Mouse (Mus musculus) midbrain, embryonic 14.5 days (tissue): Measurements from ENCODE around the gene Angpt4. TPM values are rescaled to one million over a fixed set of nuclear protein-coding genes. Genes with fewer than 3 reads are reported as not detected.

Experiments
- ATAC-seq: fragments of 200-750 bp; cut with Nextera tagmentation; 2 replicates; pipeline ENCODE4 v1.8.0; 2017; ENCODE audit warnings: moderate number of reproducible peaks, moderate library complexity; ENCODE audit not compliant: low FRiP score, low TSS enrichment
- DNase-seq: peaks from one replicate; pipeline ENCODE4 v3.0.0-alpha.2; 2015
- H3K27ac ChIP-seq: fragments of 300-500 bp; sonication (generic); replicated peaks from 2 replicates; pipeline ENCODE4 v1.5.1; 2014; ENCODE audit warnings: mild to moderate bottlenecking, low read depth, low read length, moderate library complexity
- H3K27me3 ChIP-seq: fragments of 300-500 bp; sonication (generic); 2 replicates; pipeline ENCODE4 v1.6.1; 2014; ENCODE audit warnings: low read length, control low read depth, mixed read lengths; ENCODE audit not compliant: control insufficient read depth, insufficient read depth
- H3K36me3 ChIP-seq: fragments of 300-500 bp; sonication (generic); 2 replicates; pipeline ENCODE4 v1.6.1; 2014; ENCODE audit warnings: low read length, control low read depth; ENCODE audit not compliant: control insufficient read depth, insufficient read depth
- H3K4me1 ChIP-seq: fragments of 300-500 bp; sonication (generic); 2 replicates; pipeline ENCODE4 v1.6.1; 2014; ENCODE audit warnings: mild to moderate bottlenecking, antibody characterized with exemption, low read length, control low read depth; ENCODE audit not compliant: control insufficient read depth, insufficient read depth
- H3K4me2 ChIP-seq: fragments of 300-500 bp; sonication (generic); 2 replicates; pipeline ENCODE4 v1.6.1; 2014; ENCODE audit warnings: mild to moderate bottlenecking, low read length, moderate library complexity
- H3K4me3 ChIP-seq: fragments of 300-500 bp; sonication (generic); replicated peaks from 2 replicates; pipeline ENCODE4 v1.5.1; 2014; ENCODE audit warnings: low read depth, low read length
- H3K9ac ChIP-seq: fragments of 300-500 bp; sonication (generic); replicated peaks from 2 replicates; pipeline ENCODE4 v1.6.1; 2014; ENCODE audit warnings: mild to moderate bottlenecking, low read length, moderate library complexity
- H3K9me3 ChIP-seq: fragments of 300-500 bp; sonication (generic); 2 replicates; pipeline ENCODE4 v1.6.1; 2016; ENCODE audit warnings: low read length, control low read depth, mixed read lengths; ENCODE audit not compliant: control insufficient read depth
- WGBS: fragments of 180-500 bp; shearing (Covaris S2); extraction: QIAGEN DNeasy Blood & Tissue Kit; methylation state at CpG from one replicate; pipeline ENCODE4 v1.1.7; 2014; 5-methylcytosine and 5-hydroxymethylcytosine counted together
- polyA plus RNA-seq: library from polyadenylated mRNA; unstranded; fragments of >200 nt; fragmentation: Nextera tagmentation; extraction: Ambion mirVana; gene quantifications from 2 replicates; pipeline ENCODE4 v1.2.1, GENCODE M21; 2014

Gene Angpt4
- polyA plus RNA-seq, 1 experiment from 2014 or later = 0.17 TPM

- H3K4me1 ChIP-seq = peaks cover 34% of the 10 kb centered on the region
- no peak overlapping the region; the same call in 1 of the 2 replicates for H3K4me2 ChIP-seq
- DNase-seq = no peak
- no peaks in the 10 kb centered on the region for H3K9me3 ChIP-seq
- no peak for ATAC-seq
- 84% methylated on average over 4 of the region's 4 CpGs for WGBS
- no peaks in the 10 kb centered on the region for H3K27me3 ChIP-seq
- H3K27ac ChIP-seq = no peak overlapping the region
- H3K4me3 ChIP-seq = no peak overlapping the region
- 0 out of 2 replicates have a peak overlapping the region, but pooled peaks have one; percentile 20 for H3K9ac ChIP-seq
- H3K36me3 ChIP-seq = no peaks in the 10 kb centered on the region
These were observed 66.9 kb downstream of the Angpt4 start for GRCm38 (mm10) chr2:151977689-151978440.

GRCm38 (mm10) chr2:151978494-151978893 lies 67.5 kb downstream of the Angpt4 start:
- peaks cover 30% of the 10 kb centered on the region for H3K4me1 ChIP-seq
- 70% methylated on average over 6 of the region's 6 CpGs for WGBS
- no peaks in the 10 kb centered on the region for H3K36me3 ChIP-seq
- no peak for ATAC-seq
- no peak overlapping the region for H3K4me3 ChIP-seq
- no peaks in the 10 kb centered on the region for H3K9me3 ChIP-seq
- H3K4me2 ChIP-seq = peak overlapping the region; percentile 88
- no peak overlapping the region for H3K27ac ChIP-seq
- no peak overlapping the region for H3K9ac ChIP-seq
- DNase-seq = no peak
- no peaks in the 10 kb centered on the region for H3K27me3 ChIP-seq

- 1% methylated on average over 46 of the region's 46 CpGs for WGBS
- Histone ChIP-seq H3K27ac (peak within 1 kb of the TSS; percentile 78), H3K4me1 (peaks cover 24% of the 10 kb centered on the region), H3K27me3 (no peaks in the 10 kb centered on the region), H3K9ac (peak within 1 kb of the TSS; percentile 79), H3K36me3 (no peaks in the 10 kb centered on the region), H3K9me3 (no peaks in the 10 kb centered on the region), H3K4me2 (peak within 1 kb of the TSS; percentile 88), H3K4me3 (peak within 1 kb of the TSS; percentile 77)
- peak; percentile 94 for DNase-seq
- peak; percentile 89 for ATAC-seq
These were observed 68.7 kb downstream of the Angpt4 start, which contains the start of gene Fam110a for GRCm38 (mm10) chr2:151979470-151980354. Gene Fam110a (minus strand): TSS chr2:151980219.

- peak; percentile 12; the same call in 1 of the 2 replicates for ATAC-seq
These were observed 69.3 kb downstream of the Angpt4 start for GRCm38 (mm10) chr2:151980355-151980693.

GRCm38 (mm10) chr2:151981268-151981667 lies 70.3 kb downstream of the Angpt4 start:
- ATAC-seq (no peak), DNase-seq (no peak)
- H3K9ac ChIP-seq = no peak overlapping the region
- peaks cover 24% of the 10 kb centered on the region for H3K4me1 ChIP-seq
- WGBS = 86% methylated on average over 6 of the region's 6 CpGs
- H3K36me3 ChIP-seq = no peaks in the 10 kb centered on the region
- no peak overlapping the region for H3K27ac ChIP-seq
- H3K4me2 ChIP-seq = no peak overlapping the region
- H3K27me3 ChIP-seq = no peaks in the 10 kb centered on the region
- H3K4me3 ChIP-seq = no peak overlapping the region
- no peaks in the 10 kb centered on the region for H3K9me3 ChIP-seq

More at GRCm38 (mm10) chr2:151980355-151980693, 69.3 kb downstream of the Angpt4 start:
- Histone ChIP-seq H3K4me1 (peaks cover 24% of the 10 kb centered on the region), H3K4me3 (peak overlapping the region; percentile 77), H3K36me3 (no peaks in the 10 kb centered on the region), H3K9me3 (no peaks in the 10 kb centered on the region), H3K9ac (peak overlapping the region; percentile 79), H3K4me2 (peak overlapping the region; percentile 88), H3K27me3 (no peaks in the 10 kb centered on the region), H3K27ac (peak overlapping the region; percentile 78)
- no peak for DNase-seq
- WGBS = 29% methylated on average over 3 of the region's 3 CpGs

GRCm38 (mm10) chr2:151982476-151982875 lies 71.5 kb downstream of the Angpt4 start:
- H3K9me3 ChIP-seq = no peaks in the 10 kb centered on the region
- DNase-seq = no peak
- H3K27me3 ChIP-seq = no peaks in the 10 kb centered on the region
- no peaks in the 10 kb centered on the region for H3K36me3 ChIP-seq
- no peak overlapping the region for H3K9ac ChIP-seq
- H3K27ac ChIP-seq = no peak overlapping the region
- no peak overlapping the region for H3K4me3 ChIP-seq
- no peak for ATAC-seq
- H3K4me2 ChIP-seq = no peak overlapping the region
- peaks cover 23% of the 10 kb centered on the region for H3K4me1 ChIP-seq

GRCm38 (mm10) chr2:151984019-151984418 lies 73.0 kb downstream of the Angpt4 start:
- no peak for ATAC-seq

GRCm38 (mm10) chr2:151985426-151986172 lies 74.6 kb downstream of the Angpt4 start:
- Histone ChIP-seq H3K27ac (no peak overlapping the region), H3K9me3 (no peaks in the 10 kb centered on the region), H3K4me2 (no peak overlapping the region), H3K9ac (no peak overlapping the region), H3K36me3 (no peaks in the 10 kb centered on the region), H3K4me3 (no peak overlapping the region), H3K4me1 (0 out of 2 replicates have a peak, but pooled peaks cover under 1% of the 10 kb centered on the region), H3K27me3 (no peaks in the 10 kb centered on the region)
- ATAC-seq (no peak), DNase-seq (no peak)
- WGBS = 73% methylated on average over 7 of the region's 7 CpGs

More at GRCm38 (mm10) chr2:151984019-151984418, 73.0 kb downstream of the Angpt4 start:
- Histone ChIP-seq H3K27me3 (no peaks in the 10 kb centered on the region), H3K4me3 (no peak overlapping the region), H3K4me2 (no peak overlapping the region), H3K27ac (no peak overlapping the region), H3K4me1 (peaks cover 9% of the 10 kb centered on the region), H3K9ac (no peak overlapping the region), H3K9me3 (no peaks in the 10 kb centered on the region), H3K36me3 (no peaks in the 10 kb centered on the region)
- DNase-seq = no peak
- WGBS = 64% methylated on average over 9 of the region's 9 CpGs
